Mouse (Mus musculus): ENCODE data around the gene Ttll12.

The Ttll12 gene

DNA sequence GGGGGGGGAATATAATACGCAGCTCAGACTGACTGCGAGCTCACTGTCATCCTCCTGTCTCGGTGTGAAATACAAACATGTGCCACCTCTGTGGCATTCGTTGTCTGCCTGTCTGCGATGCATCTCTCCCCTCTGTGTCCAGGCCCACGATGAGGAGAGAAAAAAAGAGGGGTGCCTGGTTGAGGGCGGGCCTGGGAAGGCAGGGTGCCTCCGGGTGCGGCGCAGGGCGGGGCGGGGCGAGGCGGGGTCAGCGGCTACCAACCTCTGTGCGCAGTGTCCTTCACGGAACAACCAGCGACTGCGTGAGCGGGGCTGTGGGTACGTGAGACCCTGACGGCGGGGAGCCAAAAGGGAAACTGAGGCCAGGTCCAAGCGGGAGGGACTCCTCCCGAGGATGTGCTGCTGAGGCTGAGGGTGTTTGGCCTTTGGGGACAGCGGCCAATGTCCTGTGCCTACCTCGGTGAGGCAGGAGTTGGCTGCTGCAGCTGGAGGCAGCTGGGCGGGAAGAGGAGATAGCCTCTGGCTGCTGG, 31.6 kb downstream of the Ttll12 start, which contains the start of the genes Tspo and Mcat:
Tspo (plus strand) TSS at position 266 of the 530 bp plus-strand sequence.
Mcat (minus strand) TSS at position 461 of the 530 bp plus-strand sequence.
- DNase-seq (ENCODE audit: low read depth, low spot score), result no peak

DNA sequence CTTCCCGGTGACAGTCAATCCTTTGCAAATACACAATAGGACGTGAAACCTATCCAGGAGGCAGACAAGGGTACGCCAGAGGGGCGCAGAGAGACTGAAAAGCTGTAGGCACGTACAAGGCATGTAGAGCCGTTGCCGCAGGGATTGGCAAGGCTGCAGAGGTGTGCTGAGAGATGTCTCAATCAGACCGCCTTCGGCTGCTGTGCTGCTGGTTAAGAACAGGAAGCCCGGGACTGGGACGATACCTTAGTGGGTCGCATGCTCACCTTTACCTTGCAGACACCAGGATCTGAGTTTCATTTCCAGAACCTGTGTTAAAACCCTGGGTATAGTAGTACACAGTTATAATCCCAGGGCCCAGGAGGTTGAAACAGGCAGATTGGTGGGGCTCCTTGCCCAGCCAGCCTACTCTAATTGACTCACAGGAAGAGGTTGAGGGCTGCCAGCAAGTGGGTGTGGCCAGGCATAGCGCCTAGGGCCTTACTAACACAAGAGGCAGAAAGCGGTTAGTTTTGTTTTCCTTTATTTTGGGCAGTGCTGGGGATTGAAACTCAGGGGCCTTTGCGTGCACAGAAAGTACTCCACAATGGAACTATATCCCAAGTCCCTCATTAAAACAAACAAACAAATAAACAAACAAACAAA, 32.2 kb downstream of the Ttll12 start:
- DNase-seq (ENCODE audit: low read depth, low spot score), result no peak

DNA sequence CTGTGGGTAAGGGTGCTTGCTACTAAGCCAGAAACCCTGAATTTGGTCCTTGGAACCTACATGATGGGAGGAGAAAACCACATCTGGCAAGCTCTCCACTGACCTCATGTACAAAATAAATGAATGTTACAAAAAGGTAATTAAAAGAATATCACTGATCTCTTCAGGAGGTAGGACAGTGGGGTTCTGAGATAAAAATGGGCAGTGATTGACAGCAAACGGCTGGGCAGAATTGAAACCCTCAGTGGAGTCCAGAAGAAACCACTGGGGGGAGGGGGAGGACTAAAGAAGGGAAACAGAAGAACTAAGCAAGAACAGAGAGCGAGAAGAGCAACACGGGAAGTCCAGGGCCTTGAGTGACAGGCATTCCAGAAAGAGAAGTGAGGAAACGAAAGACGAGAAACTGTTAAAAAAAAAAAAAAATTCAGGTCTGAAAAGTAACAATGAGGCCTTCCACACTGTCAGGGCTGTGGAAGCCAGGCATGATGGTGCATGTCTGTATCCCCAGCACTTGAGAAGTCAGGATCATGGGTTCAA, 33.9 kb downstream of the Ttll12 start:
- DNase-seq (ENCODE audit: low read depth, low spot score), result no peak

DNA sequence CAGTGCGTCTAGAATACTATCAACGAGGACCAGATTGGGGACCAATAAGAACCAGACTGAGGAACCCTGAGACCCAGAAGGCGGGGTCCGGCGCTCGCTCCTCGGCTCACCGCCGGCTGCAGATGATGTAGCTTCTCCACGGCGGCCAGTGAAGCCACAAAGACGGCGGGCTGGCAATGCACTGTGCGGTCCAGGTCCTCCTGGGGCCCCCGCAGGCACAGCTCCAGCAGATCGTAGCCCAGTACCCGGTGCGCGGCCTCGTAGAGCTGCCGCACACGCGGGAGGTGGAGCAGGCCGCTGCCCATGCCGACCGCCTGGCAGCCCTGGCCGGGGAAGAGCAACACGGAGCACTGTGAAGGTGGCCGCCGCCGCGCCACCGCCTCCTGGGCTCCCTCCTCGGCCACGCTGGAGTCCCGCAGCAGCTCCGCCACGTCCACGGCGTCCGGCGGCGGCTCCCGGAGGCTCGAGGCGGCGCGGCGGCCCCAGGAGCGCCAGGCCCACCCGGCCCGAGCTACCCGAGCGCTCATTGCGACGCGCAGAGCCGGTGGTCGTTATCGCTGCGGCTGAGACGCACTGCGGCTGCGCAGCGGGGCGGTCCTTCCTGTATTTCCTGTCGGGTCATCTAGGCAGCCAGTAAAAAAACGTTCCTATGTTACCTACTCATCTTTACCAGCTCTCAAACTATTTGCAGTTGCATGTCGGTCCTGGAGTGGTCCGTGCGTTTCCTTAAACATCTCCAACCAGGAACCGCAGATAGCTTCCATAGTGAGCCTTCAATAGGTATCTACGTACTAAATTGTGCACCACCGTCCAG, 39.6 kb downstream of the Ttll12 start:
- DNase-seq (ENCODE audit: low read depth, low spot score), result no peak

DNA sequence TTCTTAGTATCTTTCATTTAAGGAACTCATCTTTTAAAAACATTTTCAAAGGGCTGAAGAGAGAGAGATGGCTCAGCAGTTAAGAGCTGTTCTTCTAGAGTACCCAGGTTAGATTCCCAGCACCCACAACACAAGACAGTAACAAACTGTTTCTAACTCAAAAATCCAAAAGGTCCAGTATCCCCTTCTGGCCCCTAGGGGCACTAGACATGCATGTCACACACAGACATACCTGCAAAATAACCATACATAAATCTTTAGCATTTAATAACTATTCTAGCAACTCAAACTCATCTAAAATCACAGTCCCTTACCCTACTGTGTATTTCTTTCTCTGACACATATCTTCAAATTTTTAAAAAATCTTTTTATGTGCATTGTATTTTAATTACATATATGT, 41.1 kb downstream of the Ttll12 start:
- DNase-seq (ENCODE audit: low read depth, low spot score), result no peak

DNA sequence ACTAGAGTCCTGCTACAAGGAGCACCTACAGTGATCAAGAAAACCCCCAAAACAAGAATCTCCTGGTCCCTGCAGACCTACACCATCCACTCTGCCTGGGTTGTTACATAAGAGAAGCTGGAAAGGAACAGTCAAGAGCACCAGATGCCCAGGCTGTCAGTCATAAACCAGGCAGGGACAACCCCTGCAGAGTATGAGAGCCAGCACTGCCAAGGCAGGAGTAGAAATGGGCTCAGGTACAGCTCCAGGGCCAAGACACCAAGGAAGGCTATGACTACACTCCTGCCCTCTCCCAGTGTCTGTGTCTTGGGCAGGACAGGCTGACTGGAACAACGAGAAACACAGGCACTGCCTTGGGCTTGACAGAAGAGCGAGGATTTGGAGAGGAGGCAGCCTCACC, 44.8 kb downstream of the Ttll12 start:
- no peak for DNase-seq (ENCODE audit: low read depth, low spot score)

DNA sequence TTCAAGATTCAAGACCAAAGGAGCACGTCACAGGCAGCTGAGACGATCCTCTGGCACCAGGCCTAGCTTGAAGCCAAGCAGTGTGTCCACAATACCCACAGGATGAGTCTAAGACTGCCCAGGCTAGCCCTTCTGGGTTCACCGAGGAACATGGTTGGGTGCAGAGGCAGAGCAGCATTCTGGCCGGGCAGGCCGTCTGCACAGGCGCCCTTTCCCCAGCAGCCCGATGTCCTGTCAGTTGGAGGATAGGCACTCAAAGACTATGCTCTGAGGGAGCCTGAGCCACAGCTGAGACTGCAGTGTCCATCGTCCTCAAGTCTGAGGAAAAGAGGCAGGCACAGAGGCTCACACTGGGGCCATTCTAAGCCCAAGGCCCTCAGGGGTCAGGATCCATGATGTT, 47.8 kb downstream of the Ttll12 start:
- DNase-seq (ENCODE audit: low read depth, low spot score), result no peak

DNA sequence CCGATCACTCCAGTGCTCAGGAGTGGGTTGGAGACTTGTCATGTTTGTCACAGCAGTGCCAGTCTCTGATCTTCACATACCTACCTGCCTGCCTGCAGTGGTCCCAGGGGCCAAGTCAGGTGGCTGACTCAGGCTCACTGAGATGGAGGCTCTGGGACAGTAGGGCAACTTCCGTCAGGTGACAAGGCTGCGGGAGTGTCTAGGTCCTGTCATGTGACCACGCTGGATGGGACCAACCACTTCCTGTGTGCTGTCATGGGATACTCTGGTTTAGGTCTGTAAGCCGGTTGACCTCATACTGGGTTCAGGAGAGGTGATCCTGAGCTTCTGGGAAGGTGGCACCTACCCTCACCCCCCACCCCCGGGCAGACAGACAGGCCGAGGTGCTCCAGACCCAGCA, 48.9 kb downstream of the Ttll12 start:
- no peak for DNase-seq (ENCODE audit: low read depth, low spot score)

DNA sequence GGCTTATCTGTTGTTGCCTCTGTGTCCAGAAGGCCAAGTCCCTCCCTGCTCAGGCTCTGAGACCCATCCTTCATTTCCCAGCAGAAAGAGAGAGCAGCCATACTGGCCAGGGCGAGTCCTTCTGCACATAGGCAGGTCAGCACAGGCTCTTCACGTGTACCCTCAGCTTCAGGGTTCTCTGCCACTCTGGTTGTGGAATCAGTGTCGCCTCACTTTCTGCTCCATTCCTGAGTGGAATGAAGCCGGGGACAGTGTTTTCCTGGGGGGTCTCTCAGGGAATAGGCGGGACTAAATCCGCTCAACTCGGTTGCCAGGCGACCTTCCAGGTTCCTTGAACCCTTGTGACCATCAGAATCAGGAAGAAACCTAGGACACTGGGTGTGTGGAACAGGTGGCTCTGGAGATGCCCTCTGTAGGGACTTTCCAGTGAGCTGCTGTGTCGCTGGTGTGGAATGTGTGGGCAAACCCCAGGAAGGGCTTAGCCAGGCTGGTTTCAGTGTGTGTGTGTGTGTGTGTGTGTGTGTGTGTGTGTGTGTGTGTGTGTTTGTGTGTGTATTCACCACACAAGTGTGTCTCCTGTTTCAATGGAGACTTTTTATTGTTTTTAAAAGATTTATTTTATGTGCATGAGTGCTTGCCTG, 53.2 kb downstream of the Ttll12 start:
- DNase-seq (ENCODE audit: low read depth, low spot score), result no peak

DNA sequence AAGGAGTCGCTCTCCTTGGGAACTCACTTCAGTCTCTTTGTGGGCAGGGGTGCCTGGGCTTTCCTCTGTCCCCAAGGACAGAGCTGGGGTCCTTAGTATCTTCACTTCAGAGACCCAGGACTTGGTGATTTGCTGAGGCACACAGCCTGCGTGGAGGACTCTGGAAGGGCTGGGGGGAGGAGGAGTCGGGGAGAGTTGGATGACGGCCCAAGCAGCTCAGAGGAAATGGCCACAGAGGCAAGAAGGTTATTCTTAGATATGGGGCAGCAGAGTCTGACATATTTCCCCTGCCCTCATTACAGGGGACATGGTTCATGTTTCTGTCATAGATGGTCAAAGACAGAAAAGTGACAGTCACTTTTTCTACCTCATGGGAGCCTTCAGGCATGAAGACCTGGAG, 55.1 kb downstream of the Ttll12 start:
- no peak for DNase-seq (ENCODE audit: low read depth, low spot score)

DNA sequence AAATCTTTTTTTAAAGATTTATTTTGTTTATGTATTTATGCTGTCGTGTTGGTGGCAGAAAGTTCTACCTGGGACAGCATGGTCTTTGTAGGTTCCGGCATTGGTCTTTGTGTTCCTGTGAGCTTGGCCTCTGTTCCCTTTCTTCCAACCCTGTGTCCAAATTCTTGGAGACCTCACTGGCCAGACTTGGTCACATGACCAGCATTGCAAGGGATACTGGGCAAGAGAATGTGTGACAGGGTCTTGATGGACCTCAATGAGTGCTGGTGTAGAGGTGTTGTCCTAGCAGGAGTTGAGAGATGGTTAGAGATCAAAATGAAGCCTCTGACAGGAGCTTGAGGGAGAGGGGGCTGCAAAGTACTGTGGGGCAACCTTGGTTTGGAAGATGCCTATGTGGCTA, 56.1 kb downstream of the Ttll12 start:
- DNase-seq (ENCODE audit: low read depth, low spot score), result no peak

DNA sequence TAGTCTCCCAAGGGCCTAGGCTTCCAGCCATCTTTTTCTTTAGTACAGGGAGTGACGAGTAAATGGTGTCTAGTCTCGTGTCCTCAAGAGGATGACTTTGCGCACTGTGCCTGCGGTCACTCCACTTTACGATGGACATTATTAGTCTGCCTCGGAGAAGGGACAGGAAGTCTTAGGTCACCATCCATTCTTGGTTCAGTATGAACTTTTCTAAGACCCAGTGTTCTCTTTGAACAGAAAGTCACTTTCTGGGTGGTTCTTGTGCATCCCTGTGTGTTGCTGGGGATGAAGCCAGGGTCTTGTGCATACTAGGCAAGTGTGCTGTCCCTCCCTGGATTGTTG, 59.1 kb downstream of the Ttll12 start:
- no peak for DNase-seq (ENCODE audit: low read depth, low spot score)

DNA sequence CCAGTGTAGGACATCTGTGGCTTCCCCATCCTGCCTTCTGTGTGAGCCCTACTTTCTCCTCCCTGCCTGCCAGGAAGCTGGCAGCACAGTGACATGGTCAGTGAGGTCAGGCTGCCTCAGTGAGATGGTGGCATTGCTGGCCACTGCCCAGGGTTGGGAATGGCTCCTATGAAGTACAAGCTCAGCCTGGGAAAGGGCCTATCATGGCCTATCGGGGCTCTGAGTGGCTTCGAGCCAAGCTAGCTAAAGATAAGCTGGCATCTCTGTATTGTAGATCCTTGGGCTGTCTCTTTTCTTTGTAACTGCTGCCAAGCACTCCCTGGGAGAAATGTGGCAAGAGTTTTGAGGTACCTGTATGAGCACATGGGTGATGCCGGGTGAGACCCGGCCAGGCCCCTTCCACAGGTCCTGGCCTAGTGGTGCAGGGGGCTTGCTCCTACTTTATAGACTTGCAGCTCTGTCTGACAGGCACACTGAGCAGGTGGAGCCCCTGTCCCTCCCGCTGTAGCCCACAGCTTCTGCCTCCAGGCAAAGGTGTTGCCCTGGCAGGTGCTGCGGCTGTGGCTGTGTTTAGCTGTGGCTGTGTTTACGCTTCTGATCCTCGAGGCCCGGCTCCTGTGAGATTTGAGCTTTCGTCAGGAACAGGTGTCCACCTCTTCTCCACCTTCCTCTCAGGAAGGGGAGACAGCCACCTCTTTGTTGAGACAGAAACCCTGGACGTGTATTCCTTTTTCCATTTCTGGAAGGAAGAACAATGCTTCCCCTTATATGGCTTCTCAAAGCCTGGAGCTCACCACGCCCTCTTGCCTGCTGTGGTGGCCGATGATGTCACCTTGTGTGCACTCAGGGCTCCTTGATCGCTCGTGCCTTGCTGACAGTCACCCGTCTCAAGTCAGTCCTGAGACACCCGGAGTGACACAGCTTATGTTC, 59.7 kb downstream of the Ttll12 start:
- DNase-seq (ENCODE audit: low read depth, low spot score), result no peak

DNA sequence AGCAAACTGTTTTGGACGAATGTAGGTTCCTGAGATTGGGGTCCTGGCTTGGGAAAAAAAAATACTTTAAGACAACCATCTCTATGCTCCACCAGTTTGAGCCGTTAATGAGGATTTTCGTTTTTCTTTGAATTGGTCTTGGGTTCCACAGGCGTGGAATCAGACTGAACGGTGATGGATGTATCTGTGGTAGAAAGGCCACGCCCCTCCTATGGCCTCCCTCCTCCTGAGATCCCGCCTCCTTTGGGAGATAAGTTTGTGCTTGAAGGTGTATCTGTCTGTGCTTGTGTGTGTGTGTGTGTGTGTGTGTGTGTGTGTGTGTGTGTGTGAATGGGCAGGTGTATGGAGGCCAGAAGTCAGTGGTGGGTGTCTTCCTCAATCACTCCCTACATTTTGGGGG, 62.4 kb downstream of the Ttll12 start:
- no peak for DNase-seq (ENCODE audit: low read depth, low spot score)

DNA sequence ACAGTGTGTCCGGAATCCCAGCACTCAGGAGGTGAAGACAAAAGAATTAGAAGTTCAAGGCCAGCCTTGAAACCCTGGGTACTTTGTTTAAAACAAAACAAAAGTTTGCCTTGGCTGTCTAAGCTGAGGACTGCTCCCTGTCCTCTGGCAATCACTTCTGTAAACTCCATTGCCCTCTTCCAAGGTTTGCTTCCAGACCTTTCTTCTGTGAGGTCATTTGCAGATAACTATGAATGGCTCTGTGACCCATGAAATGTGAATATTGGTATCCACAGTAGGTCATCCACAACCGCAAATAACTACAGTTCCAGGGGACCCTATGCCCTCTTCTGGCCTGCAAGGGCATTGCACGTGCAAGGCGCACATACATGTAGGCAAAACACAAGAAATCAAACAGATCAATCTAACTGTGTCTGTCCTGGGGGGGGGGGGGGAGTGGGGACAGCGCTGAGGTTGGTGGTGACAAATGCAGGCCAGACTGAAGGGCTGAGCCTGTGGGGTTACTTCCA, 62.9 kb downstream of the Ttll12 start:
- no peak for DNase-seq (ENCODE audit: low read depth, low spot score)

DNA sequence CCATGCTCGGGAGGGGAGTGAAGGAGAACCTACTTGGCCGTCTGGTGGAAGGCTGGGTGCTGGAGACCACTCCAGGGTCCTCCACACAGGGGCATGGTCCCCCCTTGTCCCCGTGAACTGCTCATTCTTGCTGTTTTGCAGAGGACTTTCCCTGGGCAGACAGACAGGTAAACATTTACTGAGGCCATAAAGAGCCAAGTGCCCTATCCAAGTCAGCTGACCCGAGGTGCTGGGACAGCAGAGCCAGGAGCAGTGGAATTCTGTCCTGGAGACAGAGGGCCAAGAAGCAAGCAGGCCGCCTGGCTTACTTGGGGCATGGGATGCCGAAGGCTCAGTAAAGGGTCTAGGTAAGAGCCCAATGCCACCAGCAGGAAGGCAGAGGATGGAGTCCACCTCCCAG, 64.3 kb downstream of the Ttll12 start:
- no peak for DNase-seq (ENCODE audit: low read depth, low spot score)

DNA sequence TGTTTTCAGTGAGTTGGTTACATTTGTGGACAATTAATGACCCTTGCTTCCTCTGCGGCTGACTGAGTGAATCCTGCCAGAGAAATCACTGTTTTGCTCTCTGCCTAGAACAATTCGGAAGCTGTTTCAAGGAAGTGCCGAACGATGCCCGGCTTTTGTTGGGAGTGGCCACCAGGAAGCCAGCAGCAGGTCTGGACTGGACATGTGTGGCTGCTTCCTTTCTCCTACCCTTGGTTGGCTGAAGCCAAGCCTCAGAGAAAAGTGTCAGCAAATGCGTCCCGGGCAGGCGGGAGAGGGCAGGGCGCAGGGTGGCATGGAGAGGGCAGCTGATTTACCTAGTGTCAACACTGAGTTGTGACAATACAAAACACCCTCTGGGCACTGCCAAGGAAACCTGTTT, 64.7 kb downstream of the Ttll12 start:
- DNase-seq (ENCODE audit: low read depth, low spot score), result no peak

DNA sequence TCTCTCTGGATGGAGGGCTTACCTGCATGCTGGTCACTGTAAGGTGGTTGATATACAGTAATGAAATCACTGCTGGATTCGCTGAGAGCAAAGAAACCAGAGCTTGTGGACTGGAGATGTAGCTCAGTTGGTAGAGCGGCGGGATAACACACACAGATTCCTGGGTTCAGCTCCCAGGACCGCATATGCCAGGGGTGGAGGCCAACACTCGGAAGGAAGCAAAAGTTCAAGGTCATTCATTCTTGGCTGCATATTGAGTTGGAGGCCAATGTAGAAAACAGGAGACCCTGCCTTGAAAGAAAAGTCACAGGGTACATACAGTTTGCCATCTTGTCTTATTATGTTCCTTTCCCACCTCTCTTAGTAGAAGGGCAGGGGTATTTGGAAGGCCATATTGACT, 65.2 kb downstream of the Ttll12 start:
- no peak for DNase-seq (ENCODE audit: low read depth, low spot score)

DNA sequence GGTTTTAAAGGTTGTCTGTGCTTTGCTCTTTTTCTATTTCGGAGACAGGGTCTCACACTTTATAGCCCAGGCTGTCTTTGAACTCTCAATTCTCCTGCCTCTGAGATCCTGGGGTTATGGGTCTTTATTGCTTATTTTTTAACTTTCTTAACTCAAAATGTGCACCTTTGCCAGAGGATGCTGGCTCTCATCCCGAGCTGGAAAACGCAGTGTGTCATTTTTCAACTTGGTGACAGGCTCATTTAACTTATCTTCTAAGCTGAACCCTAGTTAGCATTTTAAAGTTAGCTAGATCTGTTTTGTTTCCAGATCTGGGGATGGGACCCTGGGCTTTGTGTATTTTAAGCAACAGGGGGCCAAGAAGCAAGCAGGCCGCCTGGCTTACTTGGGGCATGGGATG, 66.1 kb downstream of the Ttll12 start:
- no peak for DNase-seq (ENCODE audit: low read depth, low spot score)

DNA sequence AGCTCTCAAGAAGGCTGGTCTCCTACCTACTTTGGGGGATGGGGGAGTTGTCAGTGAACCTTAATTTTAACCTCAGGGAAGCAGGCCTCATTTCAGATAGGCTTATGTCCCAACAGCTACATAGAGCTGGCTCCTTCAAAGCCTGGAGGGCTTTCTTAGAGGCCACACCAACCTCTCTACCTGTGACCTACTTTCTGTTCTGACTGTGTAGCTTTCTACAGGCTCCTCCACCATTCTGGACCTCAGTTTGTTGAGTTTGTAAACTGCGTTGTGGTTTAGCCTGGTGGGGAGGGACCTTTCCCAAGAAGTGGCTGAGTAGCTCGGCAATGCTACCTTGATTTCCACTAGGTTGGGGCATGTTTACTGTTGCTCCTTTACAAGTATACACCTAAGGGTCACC, 67.2 kb downstream of the Ttll12 start:
- no peak for DNase-seq (ENCODE audit: low read depth, low spot score)

DNA sequence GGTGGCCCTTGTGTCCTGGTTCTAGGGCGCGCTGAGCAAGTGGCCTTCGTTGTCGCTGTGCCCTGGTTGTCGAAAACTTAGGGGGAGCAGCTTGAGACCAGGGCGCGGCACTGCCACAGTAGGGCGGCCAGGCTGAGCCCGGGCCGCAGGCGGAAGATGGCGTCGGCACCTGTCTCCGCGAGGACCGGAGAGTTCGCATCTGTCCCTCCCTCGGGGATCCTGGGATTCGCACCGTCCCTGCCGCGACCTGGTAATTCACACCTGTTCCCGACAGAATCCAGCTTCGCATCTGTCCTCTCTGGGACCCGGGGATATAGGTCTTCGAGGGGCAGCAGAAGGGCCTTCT, 67.9 kb downstream of the Ttll12 start:
- no peak for DNase-seq (ENCODE audit: low read depth, low spot score)

Data from WW6 (cell line).